Mouse (Mus musculus): ENCODE measurements at regions not wholly inside any gene's neighbourhood (a gene's known extent, or its start where the extent isn't known, plus 50 kb on each side); places are given as distances from the start of the nearest gene placed in this dataset.

DNA sequence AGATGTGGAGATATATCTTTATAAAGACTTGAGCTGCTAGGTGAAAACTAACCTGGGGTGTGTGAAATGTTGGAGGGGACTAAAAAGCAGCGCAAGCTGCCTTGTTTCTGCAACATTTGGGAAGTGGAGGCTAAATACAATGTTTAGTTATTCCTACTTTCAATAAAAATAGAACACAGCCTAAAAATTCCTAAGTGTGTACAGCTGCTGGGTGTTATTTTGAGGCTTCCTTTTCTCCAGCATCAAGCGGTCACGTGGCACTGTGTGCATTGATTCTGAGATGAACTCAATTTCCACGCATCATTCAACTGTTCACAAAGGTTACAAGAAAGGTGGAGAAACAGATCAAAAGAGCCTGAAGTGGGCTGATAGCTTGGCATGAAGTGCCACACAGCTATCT, 896.4 kb downstream of the Adgrl2 start:
- no peak for TF ChIP-seq CTCF (IDR thresholded peaks at IDR 0.05; ENCODE audit: low read depth, low read length)
- no peak for TF ChIP-seq POLR2A (IDR thresholded peaks at IDR 0.05; ENCODE audit: insufficient read depth, low read length)

Data from ES-Bruce4 (cell line).